Mouse (Mus musculus): Measurements from ENCODE around the gene Mgll. TPM values are rescaled to one million over a fixed set of nuclear protein-coding genes. Genes with fewer than 3 reads are reported as not detected.
A peak's percentile ranks its signal among the peaks of the same experiment; 100 is the strongest.

The Mgll gene
- polyA plus RNA-seq, 1 experiment from 2014 or later: 72.1 TPM

DNA sequence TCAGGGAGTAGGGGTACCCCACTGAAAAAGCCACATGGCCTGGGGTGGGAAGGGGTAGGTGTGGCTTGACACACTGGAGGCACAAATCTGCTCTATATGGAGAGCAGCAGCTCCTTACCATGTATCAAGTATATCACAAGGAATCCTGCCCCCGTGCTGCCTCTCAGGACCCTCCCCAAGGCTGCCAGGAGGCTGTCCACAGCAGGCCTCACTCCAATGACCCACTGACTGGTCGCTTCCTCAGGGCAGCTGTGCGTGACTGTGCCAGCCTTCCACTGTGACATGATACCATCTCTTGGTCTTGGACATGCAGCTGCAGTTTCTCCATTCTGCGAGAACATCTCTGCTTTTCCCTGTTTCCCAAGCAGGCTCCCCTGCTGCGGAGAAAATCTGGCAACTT, 20.5 kb upstream of the Mgll start:
- H3K27ac ChIP-seq (replicated peaks): no peak overlapping the region
- H3K4me1 ChIP-seq: peaks cover 4% of the 10 kb centered on the region; the same call in 1 of the 2 replicates
- no peaks in the 10 kb centered on the region for H3K27me3 ChIP-seq (replicated peaks)
- H3K9ac ChIP-seq (replicated peaks): no peak overlapping the region
- H3K4me3 ChIP-seq (replicated peaks): no peak overlapping the region
- no peaks in the 10 kb centered on the region for H3K36me3 ChIP-seq
- WGBS: 89% methylated on average over 5 of the region's 5 CpGs
- H3K9me3 ChIP-seq (replicated peaks): no peaks in the 10 kb centered on the region
- H3K4me2 ChIP-seq: no peak overlapping the region
- ATAC-seq (ENCODE audit: low FRiP score): no peak

DNA sequence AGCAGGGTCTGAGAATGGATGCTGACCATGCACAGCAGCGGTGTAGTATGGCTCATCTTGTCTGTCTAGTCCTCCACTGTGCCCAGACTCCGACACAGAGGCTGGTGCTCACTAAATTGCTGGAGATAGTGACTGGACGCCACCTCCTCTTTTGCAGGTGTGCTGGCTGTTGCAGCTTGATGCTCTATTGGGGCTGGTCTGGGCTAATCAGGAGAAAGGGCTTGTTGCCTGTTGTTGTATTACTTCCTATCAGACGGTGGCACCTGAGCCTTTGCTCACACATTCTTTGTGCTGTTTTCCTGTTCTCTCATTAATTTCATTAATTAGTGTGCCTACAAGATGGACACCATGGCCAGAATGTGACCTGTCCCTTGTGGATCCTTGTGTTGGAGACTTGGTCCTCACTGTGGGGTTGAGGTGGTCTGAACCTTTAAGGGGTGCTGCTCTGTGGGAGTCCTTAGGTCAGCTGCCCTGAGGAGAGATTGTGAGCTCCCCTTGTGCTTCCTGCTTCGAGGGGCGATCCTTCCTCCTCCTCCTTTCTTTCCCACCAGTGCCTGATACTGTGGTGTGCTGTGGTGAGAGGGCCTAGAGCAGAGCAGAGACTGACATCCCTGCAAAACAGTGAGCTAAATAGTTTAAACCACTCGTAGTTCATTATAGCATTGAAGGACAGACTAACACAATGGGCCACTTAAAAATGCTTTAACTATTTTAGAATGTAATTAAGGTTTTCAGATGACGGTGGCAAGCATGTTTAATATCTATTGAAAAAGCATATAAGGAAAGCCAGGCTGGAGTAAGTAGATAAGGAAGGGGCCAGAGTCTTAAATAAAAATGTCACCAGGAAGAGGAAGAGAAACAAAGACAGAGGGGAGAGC, 15.6 kb upstream of the Mgll start:
- no peaks in the 10 kb centered on the region for H3K9me3 ChIP-seq (replicated peaks)
- no peak overlapping the region for H3K27ac ChIP-seq (replicated peaks)
- peaks cover 4% of the 10 kb centered on the region; the same call in 1 of the 2 replicates for H3K4me1 ChIP-seq
- H3K4me2 ChIP-seq: no peak overlapping the region
- 80% methylated on average over 8 of the region's 8 CpGs for WGBS
- no peak overlapping the region for H3K9ac ChIP-seq (replicated peaks)
- no peak for ATAC-seq (ENCODE audit: low FRiP score)
- no peaks in the 10 kb centered on the region for H3K27me3 ChIP-seq (replicated peaks)
- no peaks in the 10 kb centered on the region for H3K36me3 ChIP-seq
- no peak overlapping the region for H3K4me3 ChIP-seq (replicated peaks)

DNA sequence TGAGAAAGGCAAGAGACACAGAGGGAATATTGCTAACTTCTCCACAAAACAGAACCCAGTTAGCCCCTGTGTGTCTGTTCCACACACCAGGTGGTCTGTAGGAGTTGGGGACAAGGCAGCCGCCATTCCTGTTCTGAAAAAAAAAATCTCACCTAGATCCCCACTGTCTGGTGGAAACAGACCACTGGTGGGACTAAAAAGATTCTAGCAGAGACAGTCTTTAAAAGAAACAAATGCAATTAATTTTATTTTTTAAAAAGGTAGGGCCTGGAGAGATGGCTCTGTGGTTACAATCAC, 15.0 kb upstream of the Mgll start:
- no peaks in the 10 kb centered on the region for H3K9me3 ChIP-seq (replicated peaks)
- no peaks in the 10 kb centered on the region for H3K27me3 ChIP-seq (replicated peaks)
- no peak overlapping the region for H3K4me3 ChIP-seq (replicated peaks)
- no peak overlapping the region for H3K9ac ChIP-seq (replicated peaks)
- H3K4me1 ChIP-seq: peaks cover 4% of the 10 kb centered on the region; the same call in 1 of the 2 replicates
- no peak for ATAC-seq (ENCODE audit: low FRiP score)
- no peak overlapping the region for H3K4me2 ChIP-seq
- H3K36me3 ChIP-seq: no peaks in the 10 kb centered on the region
- H3K27ac ChIP-seq (replicated peaks): no peak overlapping the region
- 83% methylated on average over 1 of the region's 1 CpGs for WGBS

DNA sequence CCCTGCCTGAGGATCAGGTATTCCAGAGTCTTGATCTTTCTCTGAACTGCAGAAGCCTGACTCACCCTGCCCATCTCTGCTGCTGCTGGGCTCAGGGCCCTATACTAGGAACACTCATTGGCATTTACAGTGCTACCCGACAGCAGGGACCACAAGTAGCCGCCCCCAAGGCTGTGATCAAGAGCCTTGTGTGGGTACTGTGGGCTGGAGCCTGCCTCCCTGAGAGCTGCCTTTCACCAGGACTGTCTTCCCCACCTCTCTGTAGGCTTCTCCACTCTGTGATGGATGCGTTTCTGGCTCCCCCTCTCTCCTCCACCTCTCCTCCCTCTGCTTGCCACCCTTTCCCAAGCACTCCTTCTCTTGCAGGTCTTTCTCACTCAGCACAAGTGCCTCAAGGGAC, 12.9 kb upstream of the Mgll start:
- H3K4me3 ChIP-seq (replicated peaks): no peak overlapping the region
- 85% methylated on average over 3 of the region's 3 CpGs for WGBS
- no peak for ATAC-seq (ENCODE audit: low FRiP score)
- H3K9ac ChIP-seq (replicated peaks): no peak overlapping the region
- H3K36me3 ChIP-seq: no peaks in the 10 kb centered on the region
- H3K27ac ChIP-seq (replicated peaks): no peak overlapping the region
- H3K4me2 ChIP-seq: no peak overlapping the region
- no peaks in the 10 kb centered on the region for H3K9me3 ChIP-seq (replicated peaks)
- peaks cover 4% of the 10 kb centered on the region; the same call in 1 of the 2 replicates for H3K4me1 ChIP-seq
- H3K27me3 ChIP-seq (replicated peaks): no peaks in the 10 kb centered on the region

DNA sequence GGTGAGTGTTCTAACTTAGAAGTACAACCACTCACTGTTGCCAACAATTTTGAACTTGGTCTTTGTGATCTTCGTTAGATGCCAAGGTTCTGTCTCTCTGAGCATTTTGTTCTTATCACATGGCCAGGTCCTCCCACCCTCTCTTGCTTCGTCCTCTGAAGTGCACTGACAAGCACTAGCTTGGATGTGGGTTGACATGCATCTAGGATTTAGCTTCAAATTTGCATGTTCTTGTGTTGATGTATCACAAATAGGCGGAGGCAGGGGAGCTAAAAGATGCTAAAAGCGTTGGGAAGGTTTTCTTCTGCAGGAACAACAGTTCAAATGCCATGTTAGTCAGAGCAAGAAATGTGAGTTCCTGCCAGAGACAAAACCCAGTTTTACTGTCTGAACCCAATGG, 12.1 kb upstream of the Mgll start:
- H3K4me1 ChIP-seq: peaks cover 4% of the 10 kb centered on the region; the same call in 1 of the 2 replicates
- 85% methylated on average over 4 of the region's 4 CpGs for WGBS
- H3K27ac ChIP-seq (replicated peaks): no peak overlapping the region
- no peaks in the 10 kb centered on the region for H3K27me3 ChIP-seq (replicated peaks)
- no peaks in the 10 kb centered on the region for H3K36me3 ChIP-seq
- no peak overlapping the region for H3K4me3 ChIP-seq (replicated peaks)
- ATAC-seq (ENCODE audit: low FRiP score): no peak
- no peaks in the 10 kb centered on the region for H3K9me3 ChIP-seq (replicated peaks)
- H3K9ac ChIP-seq (replicated peaks): no peak overlapping the region
- no peak overlapping the region for H3K4me2 ChIP-seq

DNA sequence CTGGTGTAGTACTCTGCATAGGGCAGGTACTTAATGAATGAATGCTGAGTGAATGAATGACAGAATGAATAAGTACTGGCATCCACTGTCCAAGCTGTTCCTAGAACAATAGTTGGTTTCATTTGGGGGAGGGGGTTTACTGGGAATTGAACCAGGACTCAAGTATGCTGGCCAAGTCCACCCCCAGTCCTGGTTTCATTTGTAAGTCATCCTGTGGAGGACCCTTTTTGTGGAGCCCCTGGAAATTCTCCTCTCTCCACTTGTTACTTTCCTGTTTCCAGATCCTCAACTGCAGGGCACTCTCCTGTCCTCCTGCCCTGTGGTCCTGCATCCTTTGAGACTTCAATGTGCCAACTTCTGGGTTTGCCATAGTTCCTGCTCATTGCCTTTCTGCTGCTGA, 10.9 kb upstream of the Mgll start:
- H3K4me2 ChIP-seq: no peak overlapping the region
- no peaks in the 10 kb centered on the region for H3K4me1 ChIP-seq
- H3K9me3 ChIP-seq (replicated peaks): no peaks in the 10 kb centered on the region
- H3K4me3 ChIP-seq (replicated peaks): no peak overlapping the region
- H3K36me3 ChIP-seq: no peaks in the 10 kb centered on the region
- no peak overlapping the region for H3K9ac ChIP-seq (replicated peaks)
- H3K27me3 ChIP-seq (replicated peaks): no peaks in the 10 kb centered on the region
- ATAC-seq (ENCODE audit: low FRiP score): no peak
- H3K27ac ChIP-seq (replicated peaks): no peak overlapping the region

DNA sequence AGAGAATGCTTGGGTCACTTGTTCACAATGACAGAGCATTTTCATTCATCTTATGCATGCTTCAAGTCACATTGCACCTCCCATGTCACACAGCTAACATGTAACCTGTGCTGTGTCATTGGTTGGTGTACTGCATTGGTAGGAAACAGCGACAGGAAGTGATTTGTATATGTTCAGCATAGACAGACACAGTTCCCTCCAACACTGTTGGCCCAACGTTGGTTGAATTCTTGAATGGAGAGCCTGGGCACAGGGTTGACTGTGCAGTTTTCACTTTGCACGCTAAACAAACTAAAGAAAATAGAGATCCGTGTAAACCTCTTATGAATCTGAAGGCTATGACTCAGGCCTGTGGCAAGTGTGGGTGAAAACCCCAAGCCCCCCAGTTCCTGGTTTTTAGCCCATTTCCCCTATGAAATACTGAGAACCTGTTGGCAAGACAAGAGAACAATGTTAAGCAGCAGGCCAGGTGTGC, 10.0 kb upstream of the Mgll start:
- Histone ChIP-seq H3K4me2 (no peak overlapping the region), H3K36me3 (no peaks in the 10 kb centered on the region), H3K27ac (replicated peaks) (no peak overlapping the region), H3K27me3 (replicated peaks) (no peaks in the 10 kb centered on the region), H3K4me1 (no peaks in the 10 kb centered on the region), H3K9ac (replicated peaks) (no peak overlapping the region), H3K9me3 (replicated peaks) (no peaks in the 10 kb centered on the region), H3K4me3 (replicated peaks) (no peak overlapping the region)
- WGBS: 87% methylated on average over 4 of the region's 4 CpGs
- no peak for ATAC-seq (ENCODE audit: low FRiP score)

DNA sequence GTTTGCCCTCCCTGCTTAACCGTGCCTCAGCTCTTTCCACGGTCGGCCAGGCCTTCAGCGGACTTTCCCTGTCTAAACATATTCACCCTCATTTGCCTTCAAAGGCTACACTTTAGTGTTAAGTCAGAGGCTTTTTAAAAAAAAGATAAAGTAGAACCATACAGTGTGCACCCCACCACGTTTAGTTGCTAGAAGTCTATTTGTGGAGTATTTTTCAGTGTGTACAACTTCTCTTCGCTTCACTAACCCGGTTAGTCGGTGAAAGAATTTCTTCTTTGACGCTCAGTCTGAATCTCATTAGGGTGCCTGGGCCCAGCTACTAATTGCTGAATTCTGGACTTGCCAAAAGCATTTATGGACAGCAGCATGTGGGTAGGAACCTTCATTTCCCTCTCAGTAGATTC, 8.8 kb upstream of the Mgll start:
- H3K9me3 ChIP-seq (replicated peaks): no peaks in the 10 kb centered on the region
- H3K36me3 ChIP-seq: no peaks in the 10 kb centered on the region
- H3K9ac ChIP-seq (replicated peaks): no peak overlapping the region
- H3K4me2 ChIP-seq: no peak overlapping the region
- no peak for ATAC-seq (ENCODE audit: low FRiP score)
- H3K4me3 ChIP-seq (replicated peaks): no peak overlapping the region
- H3K27me3 ChIP-seq (replicated peaks): no peaks in the 10 kb centered on the region
- 54% methylated on average over 9 of the region's 9 CpGs for WGBS
- H3K27ac ChIP-seq (replicated peaks): peak overlapping the region; percentile 29; the same call in 1 of the 2 replicates
- no peaks in the 10 kb centered on the region for H3K4me1 ChIP-seq

DNA sequence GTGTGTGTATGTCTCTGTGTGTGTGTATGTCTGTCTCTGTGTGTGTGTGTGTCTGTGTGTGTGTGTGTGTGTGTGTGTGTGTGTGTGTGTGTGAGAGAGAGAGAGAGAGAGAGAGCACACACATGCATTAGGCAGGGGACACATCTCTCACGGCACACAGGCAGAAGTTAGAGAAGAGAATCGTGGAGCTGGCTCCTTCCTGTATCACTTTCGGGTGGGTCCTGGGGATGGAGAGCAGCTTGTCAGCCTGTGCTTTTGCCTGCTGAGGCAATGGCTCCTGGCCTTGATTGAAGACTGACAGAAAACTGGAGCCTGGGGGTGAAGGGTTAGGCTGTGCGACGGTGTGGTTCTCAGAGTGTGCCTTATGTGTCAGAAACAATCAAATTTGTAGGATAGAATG, 8.2 kb upstream of the Mgll start:
- H3K9me3 ChIP-seq (replicated peaks): no peaks in the 10 kb centered on the region
- H3K36me3 ChIP-seq: no peaks in the 10 kb centered on the region
- no peak overlapping the region for H3K27ac ChIP-seq (replicated peaks)
- H3K4me1 ChIP-seq: no peaks in the 10 kb centered on the region
- H3K4me2 ChIP-seq: no peak overlapping the region
- H3K9ac ChIP-seq (replicated peaks): no peak overlapping the region
- WGBS: 83% methylated on average over 5 of the region's 5 CpGs
- no peak for ATAC-seq (ENCODE audit: low FRiP score)
- H3K4me3 ChIP-seq (replicated peaks): no peak overlapping the region
- no peaks in the 10 kb centered on the region for H3K27me3 ChIP-seq (replicated peaks)

DNA sequence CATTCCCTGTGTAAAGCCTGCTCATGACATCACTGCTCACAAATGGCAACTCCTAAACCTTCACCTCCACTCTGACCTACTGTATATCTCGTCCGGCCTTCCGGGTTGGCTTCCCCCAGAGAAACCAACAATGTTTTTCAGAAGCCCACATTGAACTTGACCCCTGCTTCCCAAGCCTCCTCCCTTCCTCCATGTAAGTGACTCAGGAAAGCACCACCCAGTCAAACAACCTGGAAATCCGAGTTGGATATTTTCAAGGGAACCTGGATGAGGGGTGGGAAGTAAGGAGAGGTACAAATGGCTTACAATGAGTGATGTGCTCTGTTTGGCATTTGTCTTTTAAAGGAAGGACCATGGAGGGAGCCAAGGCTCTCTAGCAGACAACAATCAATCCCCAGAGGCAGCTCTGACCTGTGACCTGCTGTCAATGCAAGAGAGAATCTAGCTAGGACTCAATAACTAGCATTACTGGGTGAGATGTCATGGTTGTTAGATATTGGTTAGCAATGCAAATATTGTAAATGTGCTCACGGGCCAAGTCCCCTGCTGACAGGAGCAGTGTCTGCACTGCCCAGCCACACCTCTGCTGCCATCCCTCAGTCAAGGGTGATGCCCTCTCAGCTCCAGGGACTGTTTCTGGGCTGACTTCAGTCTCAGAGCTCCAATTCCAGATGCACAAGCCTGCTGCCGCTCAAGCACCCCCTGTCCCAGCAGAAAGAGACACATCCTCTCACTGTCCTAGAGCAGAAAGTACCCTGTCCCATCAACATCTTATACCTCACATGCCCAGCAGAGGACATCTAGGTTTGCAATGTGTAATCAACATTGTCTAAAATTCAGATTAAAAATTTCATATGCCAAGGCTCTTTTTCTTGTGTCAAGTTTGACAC, 6.8 kb upstream of the Mgll start:
- WGBS: 76% methylated on average over 6 of the region's 6 CpGs
- H3K27ac ChIP-seq (replicated peaks): no peak overlapping the region
- 0 out of 2 replicates have a peak, but pooled peaks cover 4% of the 10 kb centered on the region for H3K27me3 ChIP-seq (replicated peaks)
- no peaks in the 10 kb centered on the region for H3K4me1 ChIP-seq
- no peak for ATAC-seq (ENCODE audit: low FRiP score)
- no peak overlapping the region for H3K9ac ChIP-seq (replicated peaks)
- H3K36me3 ChIP-seq: no peaks in the 10 kb centered on the region
- no peaks in the 10 kb centered on the region for H3K9me3 ChIP-seq (replicated peaks)
- no peak overlapping the region for H3K4me2 ChIP-seq
- no peak overlapping the region for H3K4me3 ChIP-seq (replicated peaks)

DNA sequence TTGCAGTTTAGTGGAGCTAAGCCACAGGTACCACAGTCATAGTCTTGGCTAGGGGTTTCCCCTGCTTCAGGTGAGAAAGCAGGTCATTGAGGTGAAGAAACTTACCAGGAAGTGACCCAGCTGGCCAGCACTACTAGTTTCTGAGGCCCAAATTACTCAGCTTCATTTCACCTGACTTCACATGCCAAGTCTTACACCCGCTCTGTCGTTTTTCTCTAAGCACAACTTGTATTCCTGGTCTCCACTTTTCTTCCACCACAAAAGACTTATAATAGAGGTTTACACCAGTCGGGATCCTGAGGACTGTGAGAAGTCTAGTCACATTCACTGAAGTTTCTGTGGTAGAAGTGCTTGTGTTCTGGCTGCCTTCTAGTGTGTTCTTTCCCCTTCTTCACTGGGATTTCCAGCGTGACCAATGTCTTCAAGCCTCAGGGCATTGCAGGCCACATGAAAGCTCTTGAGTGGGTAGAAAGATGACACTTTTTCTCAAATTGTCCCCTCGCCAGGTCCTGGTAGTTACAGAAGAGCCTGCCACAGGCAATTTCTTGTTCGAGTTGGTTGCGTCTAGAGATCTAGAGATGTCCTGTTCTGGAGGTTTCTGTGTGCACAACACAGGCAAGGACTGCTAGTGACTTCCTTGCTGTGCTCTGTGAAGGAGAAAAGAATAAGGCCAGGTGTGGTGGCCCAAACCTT, 6.0 kb upstream of the Mgll start:
- WGBS: 89% methylated on average over 7 of the region's 7 CpGs
- no peak for ATAC-seq (ENCODE audit: low FRiP score)

More for the DNA sequence above, 6.0 kb upstream of the Mgll start:
- peaks cover 10% of the 10 kb centered on the region; the same call in 1 of the 2 replicates for H3K27me3 ChIP-seq (replicated peaks)
- H3K9me3 ChIP-seq (replicated peaks): no peaks in the 10 kb centered on the region
- no peak overlapping the region for H3K4me3 ChIP-seq (replicated peaks)
- H3K4me1 ChIP-seq: no peaks in the 10 kb centered on the region
- H3K27ac ChIP-seq (replicated peaks): no peak overlapping the region
- H3K36me3 ChIP-seq: no peaks in the 10 kb centered on the region
- H3K9ac ChIP-seq (replicated peaks): no peak overlapping the region
- no peak overlapping the region for H3K4me2 ChIP-seq

All from neural tube, embryonic 15.5 days (tissue).